Mouse (Mus musculus) liver, postnatal 0 days (tissue): Measurements from ENCODE around the gene Trim9.

Source experiments
- CTCF ChIP-seq: sonication (generic); IDR thresholded peaks from 2 replicates; pipeline ENCODE4 v1.5.1; 2016; ENCODE audit warnings: antibody characterized with exemption, low read depth
- EP300 ChIP-seq: IDR thresholded peaks from 2 replicates; pipeline ENCODE4 v1.6.1; 2016; ENCODE audit warnings: antibody characterized with exemption, low read depth, mild to moderate bottlenecking

- no peak for TF ChIP-seq EP300
- TF ChIP-seq CTCF = no peak
Observed at GRCm38 (mm10) chr12:70347202-70347841, at the start of gene Trim9.
